Mouse (Mus musculus) intestine, postnatal 0 days (tissue): Measurements from ENCODE around the gene Ksr2. TPM values are rescaled to one million over a fixed set of nuclear protein-coding genes. Genes with fewer than 3 reads are reported as not detected.

Source experiments
- ATAC-seq: fragments of 200-750 bp; cut with Nextera tagmentation; 2 replicates; pipeline ENCODE4 v1.8.0; 2017; ENCODE audit warnings: mild to moderate bottlenecking, moderate TSS enrichment, moderate library complexity
- H3K27ac ChIP-seq: fragments of 300-500 bp; sonication (generic); 2 replicates; pipeline ENCODE4 v1.5.1; 2014; ENCODE audit warnings: mild to moderate bottlenecking, low read depth, low read length, moderate library complexity
- H3K27me3 ChIP-seq: fragments of 300-500 bp; sonication (generic); replicated peaks from 2 replicates; pipeline ENCODE4 v1.6.1; 2014; ENCODE audit warnings: low read length, mixed read lengths; ENCODE audit not compliant: control insufficient read depth, insufficient read depth
- H3K36me3 ChIP-seq: fragments of 300-500 bp; sonication (generic); 2 replicates; pipeline ENCODE4 v1.6.1; 2014; ENCODE audit warnings: mild to moderate bottlenecking, moderate library complexity; ENCODE audit not compliant: control insufficient read depth, insufficient read depth
- H3K4me1 ChIP-seq: fragments of 300-500 bp; sonication (generic); replicated peaks from 2 replicates; pipeline ENCODE4 v1.6.1; 2014; ENCODE audit warnings: antibody characterized with exemption, low read length, mixed read lengths; ENCODE audit not compliant: control insufficient read depth, insufficient read depth
- H3K4me2 ChIP-seq: fragments of 300-500 bp; sonication (generic); replicated peaks from 2 replicates; pipeline ENCODE4 v1.6.1; 2014; ENCODE audit warnings: low read depth, mild to moderate bottlenecking, moderate library complexity
- H3K4me3 ChIP-seq: fragments of 300-500 bp; sonication (generic); 2 replicates; pipeline ENCODE4 v1.5.1; 2014; ENCODE audit warnings: low read depth, low read length
- H3K9ac ChIP-seq: fragments of 300-500 bp; sonication (generic); 2 replicates; pipeline ENCODE4 v1.6.1; 2014; ENCODE audit warnings: mild to moderate bottlenecking, low read depth, low read length
- H3K9me3 ChIP-seq: fragments of 300-500 bp; sonication (generic); 2 replicates; pipeline ENCODE4 v1.6.1; 2016; ENCODE audit warnings: mixed run types; ENCODE audit not compliant: control insufficient read depth
- CTCF ChIP-seq: sonication (generic); IDR thresholded peaks from 2 replicates; pipeline ENCODE4 v1.5.1; 2016; ENCODE audit warnings: low read depth, mild to moderate bottlenecking, control low read depth, antibody characterized with exemption, moderate library complexity
- WGBS: fragments of 180-500 bp; shearing (Covaris S2); extraction: QIAGEN DNeasy Blood & Tissue Kit; methylation state at CpG from one replicate; pipeline ENCODE4 v1.1.7; 2014; 5-methylcytosine and 5-hydroxymethylcytosine counted together
- polyA plus RNA-seq: library from polyadenylated mRNA; unstranded; fragments of >200 nt; fragmentation: Nextera tagmentation; extraction: Ambion mirVana; gene quantifications from 2 replicates; pipeline ENCODE4 v1.2.1, GENCODE M21; 2015

Ksr2 gene
- polyA plus RNA-seq, 1 experiment from 2014 or later: 0.12 TPM

DNA sequence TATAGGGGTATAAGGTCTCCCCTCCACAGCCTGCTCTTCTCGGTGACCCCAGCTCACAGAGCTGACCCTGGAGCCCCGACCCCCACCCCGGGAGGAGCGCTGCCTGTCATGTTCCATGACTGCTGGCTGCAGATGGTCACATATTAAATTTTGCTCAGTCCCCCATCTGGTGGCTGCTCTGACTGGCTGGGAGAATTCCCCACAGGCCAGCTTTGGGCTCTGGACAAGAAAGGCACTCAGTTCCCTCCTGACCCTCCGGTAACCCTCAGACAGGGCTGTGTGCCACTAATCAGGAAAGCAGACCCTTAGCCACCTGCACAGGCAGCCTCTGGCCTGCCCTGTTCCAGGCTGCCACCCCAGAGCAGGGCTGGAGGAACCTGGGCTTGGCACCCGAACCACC is 405.0 kb downstream of the Ksr2 start:
- ATAC-seq: no peak
- TF ChIP-seq CTCF: no peak
- Histone ChIP-seq H3K27me3 (no peaks in the 10 kb centered on the region), H3K9me3 (no peaks in the 10 kb centered on the region), H3K27ac (no peak overlapping the region), H3K9ac (no peak overlapping the region), H3K36me3 (no peaks in the 10 kb centered on the region), H3K4me1 (no peaks in the 10 kb centered on the region), H3K4me3 (no peak overlapping the region), H3K4me2 (no peak overlapping the region)
- 79% methylated on average over 6 of the region's 6 CpGs for whole genome bisulfite sequencing

GRCm38 (mm10) chr5:117820445-117820844 is 406.6 kb downstream of the Ksr2 start:
- TF ChIP-seq CTCF: no peak
- H3K27ac ChIP-seq: no peak overlapping the region
- WGBS: 65% methylated on average over 7 of the region's 7 CpGs
- H3K27me3 ChIP-seq: no peaks in the 10 kb centered on the region
- no peaks in the 10 kb centered on the region for H3K4me1 ChIP-seq
- H3K36me3 ChIP-seq: no peaks in the 10 kb centered on the region
- no peaks in the 10 kb centered on the region for H3K9me3 ChIP-seq
- H3K4me3 ChIP-seq: no peak overlapping the region
- no peak overlapping the region for H3K9ac ChIP-seq
- H3K4me2 ChIP-seq: no peak overlapping the region
- ATAC-seq: no peak

DNA sequence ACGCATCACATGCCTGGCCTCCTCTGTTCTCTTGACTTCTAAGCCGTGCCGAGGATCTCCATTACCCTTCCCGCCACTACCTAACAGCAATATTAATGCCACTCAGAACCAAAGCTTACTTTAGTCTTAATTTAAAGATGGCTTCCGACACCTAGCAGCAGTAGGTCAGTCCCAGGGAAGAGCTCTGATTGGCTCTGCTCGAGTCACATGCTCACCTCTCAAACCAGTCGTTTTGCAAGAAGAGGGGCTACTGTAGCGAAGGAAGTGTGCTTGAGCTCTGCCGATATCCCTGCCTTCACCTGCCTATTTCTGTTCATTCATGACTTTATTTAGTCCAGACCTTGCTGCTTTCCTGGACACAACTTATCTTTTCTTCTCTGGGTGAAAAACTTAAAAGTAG is 410.0 kb downstream of the Ksr2 start:
- Histone ChIP-seq H3K36me3 (no peaks in the 10 kb centered on the region), H3K4me3 (no peak overlapping the region), H3K9ac (no peak overlapping the region), H3K27me3 (no peaks in the 10 kb centered on the region), H3K4me2 (no peak overlapping the region), H3K27ac (no peak overlapping the region), H3K9me3 (no peaks in the 10 kb centered on the region), H3K4me1 (no peaks in the 10 kb centered on the region)
- no peak for TF ChIP-seq CTCF
- WGBS: 92% methylated on average over 9 of the region's 9 CpGs
- ATAC-seq: no peak

- no peaks in the 10 kb centered on the region for H3K36me3 ChIP-seq
- TF ChIP-seq CTCF: peak; percentile 59
- no peak for ATAC-seq
- no peaks in the 10 kb centered on the region for H3K9me3 ChIP-seq
- H3K4me1 ChIP-seq: no peaks in the 10 kb centered on the region
- H3K27me3 ChIP-seq: no peaks in the 10 kb centered on the region
- H3K4me2 ChIP-seq: no peak overlapping the region
- WGBS: 75% methylated on average over 5 of the region's 5 CpGs
- H3K9ac ChIP-seq: no peak overlapping the region
- H3K4me3 ChIP-seq: no peak overlapping the region
- H3K27ac ChIP-seq: no peak overlapping the region
Observed at GRCm38 (mm10) chr5:117824486-117824885, 410.7 kb downstream of the Ksr2 start.

Other genes with a start within 250 kb of the Ksr2 start
- gene Pebp1, start 126.4 kb upstream of the Ksr2 start, polyA plus RNA-seq: 258 and 267 TPM in 2 replicates
- 13.9 and 14.9 TPM in 2 replicates for gene Vsig10, start 94.9 kb upstream of the Ksr2 start, polyA plus RNA-seq
- gene Wsb2, start 56.7 kb upstream of the Ksr2 start, polyA plus RNA-seq: 125 and 130 TPM in 2 replicates
- 29.1 and 29.9 TPM in 2 replicates for gene Rfc5, start 25.0 kb upstream of the Ksr2 start, polyA plus RNA-seq